Mouse (Mus musculus) MEL (cell line): ENCODE results near the gene Cby3. TPM values are rescaled to one million over a fixed set of nuclear protein-coding genes. Genes with fewer than 3 reads are reported as not detected.
"Not testable (repeated sequence)": the region's sequence is repeated elsewhere in the genome, so short reads cannot be mapped to it uniquely, and the experiment has no call there.

Experiments
- DNase-seq: peaks from one replicate; pipeline ENCODE4 v3.0.0; 2011; ENCODE audit warnings: low read depth, low spot score
- H3K27ac ChIP-seq: 2 replicates; pipeline ENCODE4 v1.5.1; 2012; ENCODE audit warnings: low read depth, mild to moderate bottlenecking, control low read depth, low read length, moderate library complexity; ENCODE audit not compliant: control insufficient read depth
- H3K27me3 ChIP-seq, 2 experiments: fragments of 150-350 bp in 1 of 2; sonication (generic) in 1 of 2; 2 replicates each; pipeline ENCODE4 v1.6.1; 2012; ENCODE audit warnings: low read length in 2 of 2, mild to moderate bottlenecking in 2 of 2, improper control_type of control experiment in 1 of 2, moderate library complexity in 1 of 2; ENCODE audit not compliant: insufficient read depth in 2 of 2, control insufficient read depth in 1 of 2
- H3K36me3 ChIP-seq, 2 experiments: 2 replicates each; pipeline ENCODE4 v1.6.1; 2012 to 2014; ENCODE audit warnings: low read length in 2 of 2, improper control_type of control experiment in 1 of 2, inconsistent platforms in 1 of 2, mild to moderate bottlenecking in 1 of 2; ENCODE audit not compliant: insufficient read depth in 2 of 2, control insufficient read depth in 1 of 2
- H3K4me1 ChIP-seq, 2 experiments: fragments of 150-350 bp in 1 of 2; sonication (generic) in 1 of 2; 2 replicates each; pipeline ENCODE4 v1.6.1; 2012; ENCODE audit warnings: low read length in 2 of 2, improper control_type of control experiment in 1 of 2, mild to moderate bottlenecking in 1 of 2; ENCODE audit not compliant: insufficient read depth in 2 of 2, control insufficient read depth in 1 of 2
- H3K4me3 ChIP-seq, 2 experiments: fragments of 150-350 bp in 1 of 2; sonication (generic) in 1 of 2; 2 replicates each; pipeline ENCODE4 v1.5.1; 2012; ENCODE audit warnings: low read depth in 2 of 2, low read length in 2 of 2, mild to moderate bottlenecking in 2 of 2, moderate library complexity in 2 of 2, control low read depth in 1 of 2, improper control_type of control experiment in 1 of 2; ENCODE audit not compliant: control insufficient read depth in 1 of 2, insufficient read depth in 1 of 2
- H3K79me2 ChIP-seq: 2 replicates; pipeline ENCODE4 v1.6.1; 2012; ENCODE audit warnings: mild to moderate bottlenecking, low read length, moderate library complexity; ENCODE audit not compliant: control insufficient read depth, poor library complexity, insufficient read depth
- H3K9ac ChIP-seq: 2 replicates; pipeline ENCODE4 v1.6.1; 2012; ENCODE audit warnings: low read depth, mild to moderate bottlenecking, control low read depth, low read length, moderate library complexity; ENCODE audit not compliant: control insufficient read depth, poor library complexity, severe bottlenecking
- H3K9me3 ChIP-seq: fragments of 150-350 bp; sonication (generic); replicated peaks from 2 replicates; pipeline ENCODE4 v1.6.1; 2012; ENCODE audit warnings: mild to moderate bottlenecking, low read length, improper control_type of control experiment, moderate library complexity; ENCODE audit not compliant: insufficient read depth
- CHD2 ChIP-seq: IDR thresholded peaks from 2 replicates; pipeline ENCODE4 v1.6.1; 2011; ENCODE audit warnings: low read length, improper control_type of control experiment
- CTCF ChIP-seq, 3 experiments: IDR thresholded peaks in 2 of 3; conservative IDR thresholded peaks in 1 of 3; 2 replicates each; pipeline ENCODE4 v1.5.1; 2011 to 2012; ENCODE audit warnings: low read length in 3 of 3, low read depth in 2 of 3, mild to moderate bottlenecking in 2 of 3, improper control_type of control experiment in 1 of 3, inconsistent platforms in 1 of 3, mixed read lengths in 1 of 3, moderate library complexity in 1 of 3; ENCODE audit not compliant: control insufficient read depth in 1 of 3, insufficient read depth in 1 of 3, poor library complexity in 1 of 3, severe bottlenecking in 1 of 3
- E2F4 ChIP-seq: IDR thresholded peaks from 2 replicates; pipeline ENCODE4 v1.6.1; 2011; ENCODE audit warnings: low read depth, low read length, improper control_type of control experiment, borderline replicate concordance
- EP300 ChIP-seq, 2 experiments: IDR thresholded peaks; 2 replicates each; pipeline ENCODE4 v1.6.1; 2011; ENCODE audit warnings: improper control_type of control experiment in 2 of 2, low read length in 2 of 2, low read depth in 1 of 2, mild to moderate bottlenecking in 1 of 2
- ETS1 ChIP-seq: IDR thresholded peaks from 2 replicates; pipeline ENCODE4 v1.6.1; 2012; ENCODE audit warnings: low read depth, mild to moderate bottlenecking, inconsistent platforms, low read length, improper control_type of control experiment, moderate library complexity
- GABPA ChIP-seq: IDR thresholded peaks from 2 replicates; pipeline ENCODE4 v1.6.1; 2012; ENCODE audit warnings: low read depth, mild to moderate bottlenecking, inconsistent platforms, low read length, improper control_type of control experiment, moderate library complexity
- GATA1 ChIP-seq: IDR thresholded peaks from 2 replicates; pipeline ENCODE4 v1.6.1; 2011; ENCODE audit warnings: low read depth, low read length, improper control_type of control experiment
- MAFK ChIP-seq: IDR thresholded peaks from 2 replicates; pipeline ENCODE4 v1.6.1; 2011; ENCODE audit warnings: low read depth, mild to moderate bottlenecking, low read length, improper control_type of control experiment, borderline replicate concordance
- MAX ChIP-seq: IDR thresholded peaks from 2 replicates; pipeline ENCODE4 v1.6.1; 2011; ENCODE audit warnings: low read length, improper control_type of control experiment
- MEF2A ChIP-seq: IDR thresholded peaks from 2 replicates; pipeline ENCODE4 v1.6.1; 2014; ENCODE audit warnings: low read depth, mild to moderate bottlenecking, inconsistent platforms, low read length, improper control_type of control experiment; ENCODE audit not compliant: poor library complexity, insufficient replicate concordance, severe bottlenecking; ENCODE audit errors: extremely low read depth
- MXI1 ChIP-seq: IDR thresholded peaks from 2 replicates; pipeline ENCODE4 v1.6.1; 2011; ENCODE audit warnings: mild to moderate bottlenecking, low read depth, low read length, improper control_type of control experiment
- MYB ChIP-seq: IDR thresholded peaks from 2 replicates; pipeline ENCODE4 v1.6.1; 2011; ENCODE audit warnings: mild to moderate bottlenecking, low read depth, low read length, improper control_type of control experiment
- MYC ChIP-seq: IDR thresholded peaks from 2 replicates; pipeline ENCODE4 v1.6.1; 2011; ENCODE audit warnings: low read depth, mild to moderate bottlenecking, low read length, improper control_type of control experiment, moderate library complexity
- NELFE ChIP-seq: IDR thresholded peaks from 2 replicates; pipeline ENCODE4 v1.6.1; 2011; ENCODE audit warnings: low read depth, low read length, improper control_type of control experiment
- POLR2A ChIP-seq, 2 experiments: IDR thresholded peaks; 2 replicates each; pipeline ENCODE4 v1.6.1; 2011 to 2012; ENCODE audit warnings: low read length in 2 of 2, mild to moderate bottlenecking in 2 of 2, control low read depth in 1 of 2, improper control_type of control experiment in 1 of 2, low read depth in 1 of 2, moderate library complexity in 1 of 2; ENCODE audit not compliant: control insufficient read depth in 1 of 2, insufficient read depth in 1 of 2, poor library complexity in 1 of 2
- POLR2AphosphoS5 ChIP-seq: IDR thresholded peaks from 2 replicates; pipeline ENCODE4 v1.6.1; 2012; ENCODE audit warnings: low read depth, borderline replicate concordance, mild to moderate bottlenecking, inconsistent platforms, low read length, moderate library complexity, mixed read lengths
- SIN3A ChIP-seq: IDR thresholded peaks from 2 replicates; pipeline ENCODE4 v1.6.1; 2012; ENCODE audit warnings: low read length, improper control_type of control experiment, inconsistent platforms
- SMC3 ChIP-seq: IDR thresholded peaks from 2 replicates; pipeline ENCODE4 v1.6.1; 2011; ENCODE audit warnings: low read depth, low read length, improper control_type of control experiment
- TAL1 ChIP-seq: IDR thresholded peaks from 2 replicates; pipeline ENCODE4 v1.6.1; 2012; ENCODE audit warnings: mild to moderate bottlenecking, inconsistent platforms, low read length, moderate library complexity, mixed read lengths
- TBP ChIP-seq: IDR thresholded peaks from 2 replicates; pipeline ENCODE4 v1.8.0; 2011; ENCODE audit warnings: low read depth, low read length, improper control_type of control experiment
- TCF12 ChIP-seq: IDR thresholded peaks from 2 replicates; pipeline ENCODE4 v1.6.1; 2014; ENCODE audit warnings: low read depth, mild to moderate bottlenecking, inconsistent platforms, low read length, improper control_type of control experiment, moderate library complexity
- UBTF ChIP-seq: IDR thresholded peaks from 2 replicates; pipeline ENCODE4 v1.6.1; 2012; ENCODE audit warnings: low read depth, mild to moderate bottlenecking, inconsistent platforms, low read length, improper control_type of control experiment, moderate library complexity, borderline replicate concordance; ENCODE audit not compliant: insufficient read depth
- USF1 ChIP-seq: IDR thresholded peaks from 2 replicates; pipeline ENCODE4 v1.6.1; 2014; ENCODE audit warnings: low read depth, mild to moderate bottlenecking, inconsistent platforms, low read length, improper control_type of control experiment, moderate library complexity
- USF2 ChIP-seq, 2 experiments: IDR thresholded peaks; 2 replicates each; pipeline ENCODE4 v1.6.1; 2011 to 2012; ENCODE audit warnings: improper control_type of control experiment in 2 of 2, low read length in 2 of 2, borderline replicate concordance in 1 of 2, inconsistent platforms in 1 of 2, low read depth in 1 of 2, mild to moderate bottlenecking in 1 of 2; ENCODE audit not compliant: insufficient read depth in 1 of 2
- ZNF384 ChIP-seq: IDR thresholded peaks from 2 replicates; pipeline ENCODE4 v1.6.1; 2012; ENCODE audit warnings: low read depth, mild to moderate bottlenecking, inconsistent platforms, low read length, improper control_type of control experiment
- polyA plus RNA-seq, 2 experiments: library from polyadenylated mRNA; stranded (reverse) in 1 of 2; unstranded in 1 of 2; fragments of >175 nt in 1 of 2; fragments of >200 nt in 1 of 2; gene quantifications; 2 replicates each; pipeline versions ENCODE4 v1.2.1 to v1.2.4; 2012; ENCODE audit warnings: low replicate concordance in 2 of 2, low read depth in 1 of 2; ENCODE audit not compliant: insufficient read length in 2 of 2, insufficient read depth in 1 of 2, missing spikeins in 1 of 2
- total RNA-seq: library from RNA; depleted of rRNA; stranded (reverse); fragments of 300-350 nt; gene quantifications from 2 replicates; pipeline ENCODE4 v1.2.3, GENCODE M21; 2012

The Cby3 gene
- total and polyA plus RNA-seq, 3 experiments, result 0.23 to 0.31 TPM; not detected in 1

- TF ChIP-seq GABPA (0 out of 2 replicates have a peak, but pooled peaks have one; percentile 24), USF2 (IDR thresholded peaks at IDR 0.05; ENCODE audit: borderline replicate concordance in 1 of 2, insufficient read depth in 1 of 2, low read depth in 1 of 2, low read length in 2 of 2) (no peak), POLR2AphosphoS5 (no peak), TBP (peak; percentile 57; the same call in 1 of the 2 replicates), GATA1 (peak; percentile 46; the same call in 1 of the 2 replicates), NELFE (peak; percentile 64), E2F4 (no peak), SIN3A (0 out of 2 replicates have a peak, but pooled peaks have one; percentile 46), MYC (peak; percentile 66; the same call in 1 of the 2 replicates), ETS1 (peak; percentile 55; the same call in 1 of the 2 replicates), MYB (no peak), MAX (0 out of 2 replicates have a peak, but pooled peaks have one; percentile 48), ZNF384 (no peak), SMC3 (no peak), TCF12 (peak; percentile 44)
These were observed 4.9 kb downstream of the Cby3 start (continued) for GRCm38 (mm10) chr11:50358950-50359861.

DNA sequence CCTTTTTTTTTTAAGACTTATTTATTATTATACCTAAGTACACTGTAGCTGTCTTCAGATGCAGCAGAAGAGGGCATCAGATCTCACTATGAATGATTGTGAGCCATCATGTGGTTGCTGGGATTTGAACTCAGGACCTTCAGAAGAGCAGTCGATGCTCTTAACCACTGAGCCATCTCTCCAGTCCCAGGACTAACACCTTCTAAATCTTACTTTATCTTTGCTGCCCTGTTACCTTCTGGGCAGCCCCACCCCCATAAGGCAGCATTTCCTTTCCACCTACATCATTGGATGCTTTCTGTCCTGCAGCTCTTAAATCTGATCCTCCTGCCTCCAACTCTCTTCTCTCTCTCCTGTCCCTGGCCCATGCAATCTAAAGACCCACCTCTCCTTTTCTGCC lies 7.0 kb downstream of the Cby3 start:
- not testable (repeated sequence) for H3K27me3 ChIP-seq, H3K79me2 ChIP-seq, H3K9ac ChIP-seq, DNase-seq, H3K4me3 ChIP-seq, H3K27ac ChIP-seq, H3K9me3 ChIP-seq
- Histone ChIP-seq H3K36me3 (peaks cover 0 to 14% of the 10 kb centered on the region in 2 experiments; a peak in 2 of 4 replicates), H3K4me1 (peaks cover 12 to 25% of the 10 kb centered on the region in 2 experiments; a peak in 3 of 4 replicates)
- TF ChIP-seq TBP, result peak; percentile 92

DNA sequence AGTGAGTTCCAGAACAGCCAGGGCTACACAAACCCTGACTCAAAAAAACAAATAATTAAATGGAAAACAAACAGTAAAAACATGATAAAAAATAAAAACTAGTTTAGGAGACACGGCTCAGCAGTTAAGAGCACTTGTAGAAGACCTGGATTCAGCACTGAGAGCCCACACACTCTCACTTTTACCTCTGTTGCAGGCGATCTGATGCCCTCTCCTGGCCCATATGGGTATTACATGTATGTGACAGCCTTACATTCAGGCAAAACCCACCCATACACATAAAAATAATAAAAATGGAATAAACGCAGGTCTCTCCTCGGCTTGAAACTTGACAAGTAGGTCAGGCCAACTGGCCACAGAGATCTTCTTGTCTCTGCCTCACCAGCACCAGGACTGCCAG lies 10.3 kb downstream of the Cby3 start:
- H3K4me1 ChIP-seq, result peaks cover 9 to 23% of the 10 kb centered on the region in 2 experiments
- H3K4me3 ChIP-seq, result no peak overlapping the region
- H3K27me3 ChIP-seq, result no peaks in the 10 kb centered on the region
- no peak overlapping the region for H3K27ac ChIP-seq
- H3K9me3 ChIP-seq, result no peaks in the 10 kb centered on the region
- H3K36me3 ChIP-seq, result peaks cover 0 to 16% of the 10 kb centered on the region in 2 experiments; a peak in 2 of 4 replicates
- no peak overlapping the region for H3K9ac ChIP-seq
- no peaks in the 10 kb centered on the region for H3K79me2 ChIP-seq
- DNase-seq, result peak; percentile 94
- TF ChIP-seq CTCF (IDR thresholded peaks at IDR 0.05 in 2 of 3, conservative IDR thresholded peaks at IDR 0.05 in 1 of 3; ENCODE audit: control insufficient read depth in 1 of 3, insufficient read depth in 1 of 3, low read depth in 2 of 3, low read length in 3 of 3, poor library complexity in 1 of 3, severe bottlenecking in 1 of 3) (peak; percentile 76 to 97 (median 96)), TCF12 (no peak), CHD2 (no peak), MXI1 (0 out of 2 replicates have a peak, but pooled peaks have one; percentile 32), USF1 (no peak), GATA1 (no peak), MYB (no peak), MAFK (no peak), TAL1 (no peak), MEF2A (no peak), USF2 (IDR thresholded peaks at IDR 0.05; ENCODE audit: borderline replicate concordance in 1 of 2, insufficient read depth in 1 of 2, low read depth in 1 of 2, low read length in 2 of 2) (no peak), UBTF (no peak), POLR2A (IDR thresholded peaks at IDR 0.05; ENCODE audit: control insufficient read depth in 1 of 2, insufficient read depth in 1 of 2, low read depth in 1 of 2, low read length in 2 of 2, poor library complexity in 1 of 2) (no peak), ETS1 (no peak), MAX (no peak), SMC3 (peak; percentile 96), SIN3A (peak; percentile 51; the same call in 1 of the 2 replicates), EP300 (IDR thresholded peaks at IDR 0.05; ENCODE audit: low read depth in 1 of 2, low read length in 2 of 2) (no peak), MYC (peak; percentile 73; the same call in 1 of the 2 replicates)
